Mouse (Mus musculus) CH12.LX (cell line): ENCODE measurements at regions not wholly inside any gene's neighbourhood (a gene's known extent, or its start where the extent isn't known, plus 50 kb on each side); places are given as distances from the start of the nearest gene placed in this dataset.

Source experiments
- DNase-seq: peaks from one replicate; pipeline ENCODE4 v3.0.0-alpha.2; 2013; ENCODE audit errors: extremely low read depth
- H3K27ac ChIP-seq: 2 replicates; pipeline ENCODE4 v1.5.1; 2012; ENCODE audit warnings: low read depth, mild to moderate bottlenecking, control low read depth, moderate library complexity; ENCODE audit not compliant: insufficient read depth
- H3K27me3 ChIP-seq: replicated peaks from 2 replicates; pipeline ENCODE3; 2012; ENCODE audit warnings: inconsistent platforms
- H3K36me3 ChIP-seq, 2 experiments: replicated peaks in 1 of 2; 2 replicates each; pipeline versions ENCODE3 to v1.6.1; 2012; ENCODE audit warnings: inconsistent platforms in 1 of 2, low read length in 1 of 2, mild to moderate bottlenecking in 1 of 2, mixed read lengths in 1 of 2, moderate library complexity in 1 of 2; ENCODE audit not compliant: control insufficient read depth in 1 of 2, insufficient read depth in 1 of 2
- H3K4me1 ChIP-seq, 2 experiments: 2 replicates each; pipeline ENCODE4 v1.6.1; 2012; ENCODE audit warnings: inconsistent platforms in 1 of 2, moderate library complexity in 1 of 2; ENCODE audit not compliant: insufficient read depth in 2 of 2, control insufficient read depth in 1 of 2
- H3K4me2 ChIP-seq: 2 replicates; pipeline ENCODE4 v1.6.1; 2012; ENCODE audit warnings: low read depth, mild to moderate bottlenecking, control low read depth; ENCODE audit not compliant: poor library complexity, insufficient read depth, severe bottlenecking
- H3K4me3 ChIP-seq, 3 experiments: fragments of 150-350 bp in 1 of 3; sonication (generic) in 1 of 3; replicated peaks in 1 of 3; 2 replicates each; pipeline versions ENCODE3 to v1.5.1; 2011 to 2012; ENCODE audit warnings: low read depth in 2 of 3, low read length in 2 of 3, mild to moderate bottlenecking in 2 of 3, moderate library complexity in 2 of 3, control low read depth in 1 of 3, improper control_type of control experiment in 1 of 3, inconsistent platforms in 1 of 3, mixed read lengths in 1 of 3; ENCODE audit not compliant: poor library complexity in 1 of 3
- H3K79me2 ChIP-seq: replicated peaks from 2 replicates; pipeline ENCODE4 v1.6.1; 2012; ENCODE audit warnings: mild to moderate bottlenecking, moderate library complexity; ENCODE audit not compliant: control insufficient read depth, poor library complexity, insufficient read depth, severe bottlenecking; ENCODE audit errors: extremely low read depth
- H3K9ac ChIP-seq: 2 replicates; pipeline ENCODE4 v1.6.1; 2012; ENCODE audit warnings: low read depth, mild to moderate bottlenecking, control low read depth, moderate library complexity; ENCODE audit not compliant: insufficient read depth
- H3K9me3 ChIP-seq: replicated peaks from 2 replicates; pipeline ENCODE3; 2012; ENCODE audit warnings: low read length, inconsistent platforms, mixed read lengths
- BHLHE40 ChIP-seq: IDR thresholded peaks from 2 replicates; pipeline ENCODE4 v1.6.1; 2011; ENCODE audit warnings: mild to moderate bottlenecking, low read depth, low read length, improper control_type of control experiment
- CTCF ChIP-seq, 2 experiments: IDR thresholded peaks in 1 of 2; conservative IDR thresholded peaks in 1 of 2; 2 replicates each; pipeline ENCODE4 v1.5.1; 2011 to 2012; ENCODE audit warnings: low read depth in 2 of 2, low read length in 2 of 2, improper control_type of control experiment in 1 of 2, inconsistent platforms in 1 of 2, mild to moderate bottlenecking in 1 of 2, moderate library complexity in 1 of 2
- E2F4 ChIP-seq: IDR thresholded peaks from 2 replicates; pipeline ENCODE4 v1.6.1; 2011; ENCODE audit warnings: low read depth, low read length, improper control_type of control experiment; ENCODE audit not compliant: insufficient replicate concordance
- ELF1 ChIP-seq: IDR thresholded peaks from 2 replicates; pipeline ENCODE4 v1.6.1; 2014; ENCODE audit warnings: low read depth, mild to moderate bottlenecking, inconsistent platforms, low read length, improper control_type of control experiment
- EP300 ChIP-seq: IDR thresholded peaks from 2 replicates; pipeline ENCODE4 v1.6.1; 2011; ENCODE audit warnings: low read length, improper control_type of control experiment
- GABPA ChIP-seq: IDR thresholded peaks from 2 replicates; pipeline ENCODE4 v1.6.1; 2012; ENCODE audit warnings: low read depth, low read length, improper control_type of control experiment, inconsistent platforms; ENCODE audit not compliant: insufficient replicate concordance
- HCFC1 ChIP-seq: IDR thresholded peaks from 2 replicates; pipeline ENCODE4 v1.6.1; 2012; ENCODE audit warnings: low read depth, mild to moderate bottlenecking, inconsistent platforms, low read length, improper control_type of control experiment
- IRF4 ChIP-seq: IDR thresholded peaks from 2 replicates; pipeline ENCODE4 v1.6.1; 2014; ENCODE audit warnings: low read depth, mild to moderate bottlenecking, inconsistent platforms, low read length, improper control_type of control experiment
- JUND ChIP-seq: conservative IDR thresholded peaks from 2 replicates; pipeline ENCODE4 v1.6.1; 2011; ENCODE audit warnings: low read depth, low read length, improper control_type of control experiment
- MAX ChIP-seq: IDR thresholded peaks from 2 replicates; pipeline ENCODE4 v1.6.1; 2011; ENCODE audit warnings: low read length, improper control_type of control experiment
- MAZ ChIP-seq: IDR thresholded peaks from 2 replicates; pipeline ENCODE4 v1.6.1; 2012; ENCODE audit warnings: low read depth, mild to moderate bottlenecking, inconsistent platforms, low read length, improper control_type of control experiment, moderate library complexity
- MEF2A ChIP-seq: IDR thresholded peaks from 2 replicates; pipeline ENCODE4 v1.6.1; 2014; ENCODE audit warnings: low read depth, mild to moderate bottlenecking, inconsistent platforms, low read length, improper control_type of control experiment, borderline replicate concordance
- MYC ChIP-seq: IDR thresholded peaks from 2 replicates; pipeline ENCODE4 v1.6.1; 2011; ENCODE audit warnings: low read depth, mild to moderate bottlenecking, improper control_type of control experiment, low read length
- NELFE ChIP-seq: IDR thresholded peaks from 2 replicates; pipeline ENCODE4 v1.6.1; 2011; ENCODE audit warnings: low read depth, low read length, improper control_type of control experiment
- NRF1 ChIP-seq: IDR thresholded peaks from 2 replicates; pipeline ENCODE4 v1.6.1; 2014; ENCODE audit warnings: low read depth, mild to moderate bottlenecking, inconsistent platforms, low read length, improper control_type of control experiment, moderate library complexity
- PAX5 ChIP-seq: IDR thresholded peaks from 2 replicates; pipeline ENCODE4 v1.6.1; 2012; ENCODE audit warnings: low read length, inconsistent platforms, mixed read lengths
- POLR2AphosphoS2 ChIP-seq: IDR thresholded peaks from 2 replicates; pipeline ENCODE4 v1.6.1; 2011; ENCODE audit warnings: low read depth, low read length, improper control_type of control experiment
- TCF12 ChIP-seq: IDR thresholded peaks from 2 replicates; pipeline ENCODE4 v1.6.1; 2014; ENCODE audit warnings: low read depth, mild to moderate bottlenecking, inconsistent platforms, low read length, improper control_type of control experiment
- USF1 ChIP-seq: IDR thresholded peaks from 2 replicates; pipeline ENCODE4 v1.6.1; 2014; ENCODE audit warnings: low read depth, mild to moderate bottlenecking, inconsistent platforms, low read length, improper control_type of control experiment
- ZC3H11A ChIP-seq: IDR thresholded peaks from 2 replicates; pipeline ENCODE4 v1.6.1; 2012; ENCODE audit warnings: low read depth, mild to moderate bottlenecking, inconsistent platforms, low read length, improper control_type of control experiment
- ZMIZ1 ChIP-seq: IDR thresholded peaks from 2 replicates; pipeline ENCODE4 v1.6.1; 2012; ENCODE audit warnings: low read depth, mild to moderate bottlenecking, inconsistent platforms, low read length, improper control_type of control experiment
- dilution Hi-C: fragments of 300-500 bp; cut with MboI; formaldehyde crosslinking; loops from 2 replicates; pipeline ENCODE4 v1.14.3; 2020; ENCODE audit warnings: low sequenced_read_pairs; ENCODE audit not compliant: extremely low pct_unique_long_range_greater_than_20kb, extremely low pct_ligation_motif_present
- in situ Hi-C: fragments of 300-500 bp; cut with MboI; formaldehyde crosslinking; loops from 3 replicates; pipeline ENCODE4 v1.14.3; 2019; ENCODE audit warnings: low sequenced_read_pairs, low pct_ligation_motif_present, low pct_unique_long_range_greater_than_20kb, mixed read lengths

GRCm38 (mm10) chr8:103879505-103879904 is 221.9 kb upstream of the Cdh5 start:
- H3K9me3 ChIP-seq = no peaks in the 10 kb centered on the region

GRCm38 (mm10) chr8:103880431-103881145 is 220.8 kb upstream of the Cdh5 start:
- no peaks in the 10 kb centered on the region for H3K36me3 ChIP-seq
- DNase-seq = no peak
- in situ Hi-C loops = no loop called here
- H3K9me3 ChIP-seq = no peaks in the 10 kb centered on the region
- dilution Hi-C loops = no loop called here
- H3K9ac ChIP-seq = no peak overlapping the region
- no peaks in the 10 kb centered on the region for H3K79me2 ChIP-seq
- no peak for TF ChIP-seq ZMIZ1
- TF ChIP-seq TCF12 = no peak
- TF ChIP-seq BHLHE40 = no peak
- no peak for TF ChIP-seq EP300
- TF ChIP-seq PAX5 = no peak
- TF ChIP-seq USF1 = no peak
- no peak for TF ChIP-seq E2F4
- no peak for TF ChIP-seq ZC3H11A
- no peak for TF ChIP-seq CTCF (conservative IDR thresholded peaks at IDR 0.05 in 1 of 2, IDR thresholded peaks at IDR 0.05 in 1 of 2; ENCODE audit: low read depth in 2 of 2, low read length in 2 of 2)
- H3K4me3 ChIP-seq = no peak overlapping the region
- H3K27ac ChIP-seq = no peak overlapping the region
- H3K4me1 ChIP-seq = peaks cover 2 to 33% of the 10 kb centered on the region in 2 experiments; a peak in 2 of 4 replicates
- no peak overlapping the region for H3K4me2 ChIP-seq
- H3K27me3 ChIP-seq = no peaks in the 10 kb centered on the region

More at GRCm38 (mm10) chr8:103879505-103879904, 221.9 kb upstream of the Cdh5 start:
- no peaks in the 10 kb centered on the region for H3K36me3 ChIP-seq
- no peak overlapping the region for H3K4me2 ChIP-seq
- H3K27me3 ChIP-seq = no peaks in the 10 kb centered on the region
- DNase-seq = no peak
- no peak overlapping the region for H3K9ac ChIP-seq
- no peak overlapping the region for H3K27ac ChIP-seq
- H3K4me1 ChIP-seq = peaks cover 2 to 23% of the 10 kb centered on the region in 2 experiments; a peak in 2 of 4 replicates
- in situ Hi-C loops (no loop called here), dilution Hi-C loops (no loop called here)
- H3K4me3 ChIP-seq = no peak overlapping the region
- no peaks in the 10 kb centered on the region for H3K79me2 ChIP-seq
- TF ChIP-seq PAX5 = no peak
- no peak for TF ChIP-seq POLR2AphosphoS2
- no peak for TF ChIP-seq ELF1
- TF ChIP-seq USF1 = no peak
- TF ChIP-seq HCFC1 = no peak
- no peak for TF ChIP-seq JUND
- no peak for TF ChIP-seq MEF2A
- no peak for TF ChIP-seq TCF12
- TF ChIP-seq GABPA = no peak
- no peak for TF ChIP-seq MAX
- no peak for TF ChIP-seq NELFE
- no peak for TF ChIP-seq MYC
- TF ChIP-seq ZC3H11A = no peak
- no peak for TF ChIP-seq NRF1
- no peak for TF ChIP-seq IRF4
- TF ChIP-seq CTCF (conservative IDR thresholded peaks at IDR 0.05 in 1 of 2, IDR thresholded peaks at IDR 0.05 in 1 of 2; ENCODE audit: low read depth in 2 of 2, low read length in 2 of 2) = no peak
- no peak for TF ChIP-seq MAZ
